Mouse (Mus musculus): ENCODE measurements at regions not wholly inside any gene's neighbourhood (a gene's known extent, or its start where the extent isn't known, plus 50 kb on each side); places are given as distances from the start of the nearest gene placed in this dataset.

GRCm38 (mm10) chr10:37275857-37276256, 137.1 kb upstream of the Marcks start:
- TF ChIP-seq EP300 (IDR thresholded peaks at IDR 0.05; ENCODE audit: low read depth) (peak; percentile 45; the same call in 1 of the 2 replicates), CTCF (IDR thresholded peaks at IDR 0.05; ENCODE audit: low read depth) (no peak)
